Mouse (Mus musculus) E14TG2a.4 (cell line): Measurements from ENCODE around the gene Zfp146.

Experiments used
- CTCF ChIP-seq: conservative IDR thresholded peaks from 2 replicates; pipeline ENCODE4 v1.5.1; 2014; ENCODE audit warnings: low read length
- NANOG ChIP-seq: IDR thresholded peaks from 2 replicates; pipeline ENCODE4 v1.6.1; 2014; ENCODE audit warnings: borderline replicate concordance, low read length, mixed read lengths

GRCm38 (mm10) chr7:30176474-30176873 lies 6.9 kb upstream of the Zfp146 start:
- TF ChIP-seq CTCF (no peak), NANOG (no peak)
